Mouse (Mus musculus): ENCODE measurements around the gene Ccr1l1.

The Ccr1l1 gene

DNA sequence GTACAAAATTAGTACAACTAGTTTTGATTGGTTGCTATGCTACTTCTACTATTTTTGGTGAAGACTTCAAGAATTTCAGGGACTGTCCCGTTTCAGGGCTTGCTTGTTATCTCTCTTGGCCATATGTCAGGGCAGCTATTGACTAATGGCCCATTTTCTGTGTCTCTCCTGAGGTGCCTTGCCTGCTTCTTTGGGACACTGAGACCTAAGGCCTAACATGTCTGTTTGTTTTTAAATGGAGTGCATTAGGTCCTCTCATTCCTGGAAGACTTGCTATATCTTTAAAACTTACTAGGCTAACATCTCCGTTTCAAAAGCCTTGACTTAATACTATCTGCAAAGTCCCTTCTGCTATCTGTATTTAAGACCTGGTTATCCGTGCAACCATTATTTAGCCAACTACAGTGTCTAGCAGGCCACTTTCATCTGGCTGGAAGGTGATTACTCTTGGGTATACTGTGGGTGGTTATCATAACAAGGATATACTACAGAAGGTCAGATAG is 20.2 kb downstream of the Ccr1l1 start:
- no peak for DNase-seq

DNA sequence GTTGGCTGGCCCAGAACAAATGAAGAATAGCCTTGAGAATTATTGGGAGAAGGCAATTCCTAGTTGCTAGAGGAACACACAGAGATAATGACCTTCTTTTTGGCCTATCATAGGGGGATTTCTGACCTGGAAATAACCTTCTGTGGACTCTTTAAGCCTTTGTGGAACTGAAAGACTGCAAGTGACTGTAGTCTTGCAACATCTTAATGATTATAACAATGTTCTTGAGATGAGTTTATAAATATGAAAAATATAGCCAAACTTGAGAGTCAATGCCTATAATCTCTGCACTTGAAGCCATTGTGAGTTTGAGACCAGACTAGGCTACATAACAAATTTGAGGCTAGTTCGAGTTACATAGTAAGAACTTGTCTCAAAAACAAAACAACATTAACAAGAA is 21.3 kb downstream of the Ccr1l1 start:
- DNase-seq: no peak

DNA sequence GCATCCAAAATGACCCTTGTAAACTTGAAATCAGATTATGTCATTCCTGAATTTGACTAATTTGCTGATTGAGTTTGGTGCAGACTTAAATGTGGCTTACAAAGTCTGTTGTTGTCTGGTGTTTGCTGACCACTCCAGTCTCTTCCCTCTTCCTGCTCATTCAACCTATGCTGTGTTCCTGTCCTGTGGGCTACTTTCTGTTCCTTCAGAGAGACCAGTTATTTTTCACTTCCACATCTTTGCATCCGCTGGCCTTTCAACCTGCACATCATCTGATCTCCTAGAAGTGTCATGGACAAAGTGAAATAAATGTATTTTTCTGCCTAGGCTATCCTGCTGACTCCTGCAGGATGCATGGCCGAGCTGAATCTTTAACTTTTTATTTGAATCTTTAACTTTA is 24.7 kb downstream of the Ccr1l1 start:
- no peak for DNase-seq

DNA sequence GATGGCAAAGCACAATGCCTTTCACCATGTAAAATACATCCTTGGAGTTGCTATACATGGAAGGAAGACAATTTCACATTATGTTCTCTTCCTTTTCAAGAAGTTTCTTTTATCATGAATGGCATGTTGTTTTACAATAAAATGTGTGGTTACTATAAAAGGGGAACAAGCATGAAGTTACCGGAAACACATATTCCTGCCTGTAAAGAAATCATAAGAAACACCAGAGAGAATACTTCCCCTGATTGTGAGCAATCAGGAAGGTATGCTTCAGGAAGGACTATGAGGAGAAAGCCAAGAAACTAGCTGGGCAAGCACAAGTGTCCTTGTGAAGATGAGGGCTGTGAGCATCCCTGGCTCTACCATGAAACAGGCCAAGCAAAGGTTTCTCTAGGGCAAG is 27.0 kb downstream of the Ccr1l1 start:
- no peak for DNase-seq

DNA sequence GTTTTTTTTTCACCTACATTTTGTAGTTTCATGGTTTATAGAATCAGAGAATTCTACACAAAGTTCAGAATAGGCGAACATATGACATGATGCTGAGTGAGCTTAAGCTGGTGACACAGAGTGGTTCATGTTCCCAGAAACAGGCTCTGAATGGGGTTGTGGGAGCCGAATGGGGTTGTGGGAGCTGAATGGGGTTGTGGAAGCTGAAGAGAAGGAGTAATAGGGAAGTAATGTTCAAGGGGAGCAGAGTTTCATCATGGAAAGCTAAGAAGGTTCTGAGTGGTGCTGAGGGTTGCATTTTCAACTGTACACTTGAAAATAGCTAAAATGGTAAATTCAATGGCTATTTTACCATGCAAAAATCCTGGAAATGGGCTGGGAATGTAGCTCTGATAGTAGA is 28.8 kb downstream of the Ccr1l1 start:
- DNase-seq: no peak

DNA sequence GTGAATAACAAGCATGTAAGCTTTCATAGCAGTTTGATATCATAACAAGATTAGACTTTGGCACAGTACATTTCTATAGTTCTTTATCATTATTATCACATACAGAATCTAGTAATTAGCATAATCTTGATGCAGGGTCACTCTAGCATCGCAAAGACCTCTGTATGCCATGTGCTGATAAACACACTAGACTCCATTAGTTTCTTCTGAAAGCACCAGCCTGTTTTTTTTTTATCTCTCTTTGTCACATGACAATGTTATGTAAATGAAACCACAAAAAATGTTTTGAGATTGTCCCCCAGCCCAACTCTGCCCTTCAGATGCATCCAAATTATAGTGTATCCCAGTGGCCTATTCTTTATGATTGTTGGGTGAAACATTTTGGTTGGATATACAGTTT is 30.4 kb downstream of the Ccr1l1 start:
- DNase-seq: no peak

DNA sequence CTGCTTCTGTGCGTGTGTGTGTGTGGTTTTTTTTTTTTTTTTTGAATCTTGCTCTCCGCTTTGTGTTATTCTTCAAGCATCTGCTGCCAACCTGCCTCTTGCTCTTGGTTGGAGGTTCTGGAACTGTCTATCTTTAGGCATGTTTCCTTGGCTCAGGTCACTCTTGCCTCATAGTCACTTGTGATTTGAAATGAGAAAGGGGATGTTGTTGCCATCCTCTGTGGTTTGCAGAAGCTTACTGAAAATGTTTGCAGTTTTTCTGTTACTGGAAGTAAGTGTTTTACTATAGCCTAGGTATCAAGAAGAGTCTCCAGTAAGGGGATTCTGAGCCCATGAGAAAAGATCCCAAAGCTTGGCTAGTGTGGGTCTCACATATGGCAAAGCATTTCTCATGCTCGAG is 36.2 kb downstream of the Ccr1l1 start:
- no peak for DNase-seq

DNA sequence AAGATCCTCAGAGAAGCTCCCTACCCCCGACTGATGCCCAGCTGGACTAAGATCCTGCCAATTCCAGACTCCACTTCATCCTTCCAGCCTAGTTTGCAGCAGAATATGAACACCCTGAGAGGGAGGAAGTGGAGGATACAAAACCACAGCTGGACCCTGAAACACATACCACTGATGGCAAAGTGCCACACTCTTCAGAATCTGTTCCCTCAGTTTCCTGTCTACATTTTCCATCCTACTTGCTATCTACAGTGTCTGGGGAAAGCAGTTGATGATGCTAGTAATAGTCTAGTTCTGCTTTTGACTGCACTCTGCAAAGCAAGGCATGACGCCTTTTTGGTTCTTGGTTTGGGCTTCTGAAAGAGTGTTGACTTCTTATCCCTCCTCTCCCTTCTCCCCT is 36.9 kb downstream of the Ccr1l1 start:
- no peak for DNase-seq

DNA sequence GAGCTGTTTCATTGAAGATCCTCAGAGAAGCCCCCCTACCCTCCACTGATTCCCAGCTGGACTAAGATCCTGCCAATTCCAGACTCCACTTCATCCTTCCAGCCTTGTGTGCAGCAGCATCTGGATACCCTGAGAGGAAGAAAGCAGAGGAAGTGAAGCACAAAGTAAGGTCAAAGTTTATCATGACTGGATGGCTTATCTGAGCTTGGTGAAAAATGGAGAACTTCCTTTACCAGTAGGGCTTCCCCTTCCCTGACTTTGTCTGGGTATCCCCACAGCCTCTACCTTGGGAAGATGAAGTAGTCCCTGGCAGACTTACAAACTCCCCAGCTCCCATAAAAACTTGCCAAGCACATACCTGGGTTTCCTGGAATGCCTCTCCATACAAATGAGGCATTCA is 37.6 kb downstream of the Ccr1l1 start:
- no peak for DNase-seq

DNA sequence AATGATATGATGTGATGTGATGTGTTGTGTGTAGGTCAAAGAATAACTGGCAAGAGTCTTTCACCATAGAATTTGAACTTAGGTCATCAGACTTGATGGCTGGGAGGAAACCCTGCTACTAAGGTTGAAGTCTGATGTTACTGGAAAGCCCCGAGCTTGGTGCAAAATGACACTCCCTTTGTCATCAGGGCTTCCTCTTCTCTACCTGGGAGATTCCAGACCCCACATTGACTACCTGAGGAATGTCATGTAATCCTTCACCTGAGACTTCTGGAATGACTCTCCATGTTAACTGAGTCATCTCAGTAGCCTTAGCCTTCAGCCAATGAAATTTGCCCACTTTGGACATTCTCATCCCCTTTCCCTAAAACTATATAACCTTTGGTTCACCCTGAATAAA is 38.0 kb downstream of the Ccr1l1 start:
- no peak for DNase-seq

DNA sequence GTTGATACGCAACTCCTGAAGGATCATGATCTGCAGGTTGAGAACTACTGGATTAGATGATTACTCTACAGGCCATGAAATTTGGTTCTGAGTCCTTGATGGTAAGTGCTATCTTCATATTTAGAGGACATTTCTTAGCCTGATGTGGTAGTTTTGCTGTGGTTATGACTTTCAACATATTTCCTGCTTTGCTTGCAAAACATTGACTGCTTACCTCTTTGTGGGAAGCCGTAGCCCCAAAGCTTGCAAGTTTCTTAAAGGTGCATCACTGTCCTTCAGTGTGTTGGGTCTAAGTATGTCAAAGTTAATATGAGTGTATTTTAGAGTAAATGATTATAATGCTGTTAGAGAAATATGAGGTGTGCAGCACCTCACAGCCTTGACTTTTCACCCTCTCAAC is 40.2 kb downstream of the Ccr1l1 start:
- no peak for DNase-seq

DNA sequence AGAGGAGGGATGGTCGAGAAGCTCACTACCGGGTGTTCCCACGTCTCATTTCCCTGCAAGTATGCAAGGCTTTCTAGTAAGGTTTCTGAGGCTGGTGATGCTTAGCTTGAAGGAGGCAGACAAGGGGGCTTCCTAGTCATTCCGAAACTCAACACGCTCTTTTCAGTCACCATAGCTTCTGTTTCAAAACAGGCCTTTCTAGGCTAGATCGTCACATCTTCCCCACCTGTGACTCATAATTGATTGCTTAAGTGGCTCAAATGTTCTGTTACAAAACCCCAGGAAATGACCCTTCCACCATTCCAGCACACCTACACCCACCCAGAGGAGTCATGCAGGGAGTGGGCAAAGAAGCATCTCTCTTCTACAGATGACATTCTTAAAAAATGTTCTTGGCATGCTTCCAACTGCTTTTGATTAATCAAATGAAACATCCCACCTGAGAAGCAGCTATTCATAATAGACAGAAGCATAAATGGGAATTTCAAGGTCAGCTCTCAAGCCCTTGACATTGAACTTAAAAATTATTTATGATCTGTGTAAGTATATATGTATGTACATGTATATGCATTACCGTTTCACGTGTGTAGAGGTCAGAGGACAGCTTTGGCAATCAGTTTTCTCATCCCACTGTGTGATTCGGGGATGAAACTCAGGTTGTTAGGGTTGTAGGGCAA is 41.5 kb downstream of the Ccr1l1 start:
- DNase-seq: no peak

DNA sequence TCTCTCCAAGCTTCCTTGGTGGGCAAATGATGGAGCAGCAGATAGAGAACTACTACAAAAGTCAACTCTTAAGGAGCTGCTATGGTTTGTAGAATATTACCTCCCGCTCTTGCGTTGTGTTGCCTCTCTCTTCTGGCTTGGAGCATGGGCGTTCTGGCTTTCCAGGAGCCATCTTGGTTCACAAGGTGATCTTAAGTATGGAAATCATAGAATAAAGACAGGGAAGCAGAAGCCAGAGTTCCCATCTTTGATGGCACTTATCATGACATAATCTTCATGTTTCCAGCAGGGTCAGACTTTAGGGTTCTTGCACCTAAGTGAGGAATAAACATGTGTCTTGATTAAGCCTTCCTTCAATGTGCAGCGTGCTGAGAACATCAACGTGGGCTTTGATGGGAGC is 42.4 kb downstream of the Ccr1l1 start:
- DNase-seq: no peak

DNA sequence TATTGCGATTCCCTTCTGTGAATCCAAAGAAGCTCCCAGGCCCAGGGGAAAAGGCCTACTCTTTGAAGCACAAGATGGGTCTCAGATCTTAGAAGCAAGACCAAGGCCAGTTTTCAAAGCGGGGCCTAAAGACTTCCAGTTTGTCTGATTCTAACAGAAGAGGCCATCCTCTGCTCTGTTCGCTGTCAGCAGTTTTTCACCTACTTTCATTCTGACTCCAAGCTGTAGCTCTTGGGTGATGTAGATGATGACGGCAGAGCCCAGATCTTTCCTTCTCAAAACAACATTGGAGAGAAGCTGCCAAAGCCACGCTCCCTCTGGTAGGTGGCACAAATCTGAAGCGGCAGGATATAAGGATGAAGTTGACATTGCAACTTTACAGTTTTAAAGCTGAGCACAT is 42.9 kb downstream of the Ccr1l1 start:
- no peak for DNase-seq

DNA sequence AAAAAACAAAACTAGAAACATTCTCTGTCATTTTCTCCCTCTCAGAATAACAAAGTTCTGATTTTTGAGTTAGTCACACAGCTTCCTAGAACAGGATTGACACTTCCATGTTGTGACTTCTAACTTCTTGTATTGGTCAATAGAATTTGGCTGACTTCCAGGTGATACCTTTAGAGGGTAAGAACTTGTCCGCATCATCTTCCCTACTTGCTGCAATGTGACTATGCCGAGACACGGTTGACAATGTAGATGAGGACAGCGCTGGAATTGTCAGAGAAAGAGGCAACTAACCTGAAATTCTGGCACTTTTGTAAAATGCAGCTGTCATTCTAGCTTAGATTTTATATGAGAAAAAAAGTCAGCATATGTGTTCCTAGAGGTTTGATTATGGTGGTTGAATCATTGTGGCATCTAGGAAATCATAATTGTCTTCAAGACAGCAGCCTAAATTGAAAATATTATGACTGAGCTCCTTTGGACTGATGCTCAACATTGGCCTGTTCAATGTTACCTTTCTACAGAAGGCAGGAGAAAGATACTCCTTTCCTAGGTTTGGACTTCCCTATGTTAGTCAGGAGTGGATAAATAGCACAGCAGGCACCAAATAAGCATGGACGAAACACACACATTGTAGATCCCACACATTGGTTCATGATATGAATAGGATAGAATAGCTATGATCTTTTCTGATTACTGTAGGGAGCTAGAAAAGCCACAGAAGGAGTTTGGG is 44.3 kb downstream of the Ccr1l1 start:
- DNase-seq: no peak

DNA sequence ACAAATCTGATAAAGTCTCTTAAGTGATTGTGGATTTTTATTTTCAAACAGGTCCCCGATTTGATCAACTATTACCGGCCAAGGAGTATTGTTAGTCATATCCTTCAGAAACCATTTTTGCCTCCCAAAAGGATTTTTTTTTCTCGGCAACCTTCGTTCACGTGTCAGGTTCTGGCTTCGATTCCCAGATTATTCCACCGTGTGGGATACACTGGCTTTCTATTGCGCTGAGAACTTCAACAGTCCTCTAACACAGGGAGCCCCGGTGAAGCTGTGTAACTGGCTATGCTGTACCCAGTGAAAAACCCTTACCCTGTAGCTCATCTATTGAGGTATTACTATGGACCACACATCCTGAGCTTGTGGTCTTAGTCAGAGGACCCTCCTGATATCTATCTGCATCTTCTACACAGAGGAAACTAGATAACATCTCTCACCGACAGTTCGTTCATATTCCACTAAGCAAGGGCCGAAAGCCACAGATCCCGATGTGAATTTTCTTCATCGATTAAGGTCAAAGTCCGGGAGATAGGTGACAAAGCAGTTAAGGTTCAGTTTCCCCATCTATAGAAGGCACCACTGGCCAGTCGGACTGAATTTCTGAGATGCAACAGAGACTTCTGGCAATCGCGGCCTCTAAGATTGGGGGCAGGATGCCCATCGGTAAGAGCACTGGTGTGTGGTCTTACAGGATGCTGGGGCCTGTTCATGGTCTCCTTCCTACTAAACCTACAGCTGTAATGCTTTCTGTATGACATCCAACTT is 45.1 kb downstream of the Ccr1l1 start:
- DNase-seq: no peak

DNA sequence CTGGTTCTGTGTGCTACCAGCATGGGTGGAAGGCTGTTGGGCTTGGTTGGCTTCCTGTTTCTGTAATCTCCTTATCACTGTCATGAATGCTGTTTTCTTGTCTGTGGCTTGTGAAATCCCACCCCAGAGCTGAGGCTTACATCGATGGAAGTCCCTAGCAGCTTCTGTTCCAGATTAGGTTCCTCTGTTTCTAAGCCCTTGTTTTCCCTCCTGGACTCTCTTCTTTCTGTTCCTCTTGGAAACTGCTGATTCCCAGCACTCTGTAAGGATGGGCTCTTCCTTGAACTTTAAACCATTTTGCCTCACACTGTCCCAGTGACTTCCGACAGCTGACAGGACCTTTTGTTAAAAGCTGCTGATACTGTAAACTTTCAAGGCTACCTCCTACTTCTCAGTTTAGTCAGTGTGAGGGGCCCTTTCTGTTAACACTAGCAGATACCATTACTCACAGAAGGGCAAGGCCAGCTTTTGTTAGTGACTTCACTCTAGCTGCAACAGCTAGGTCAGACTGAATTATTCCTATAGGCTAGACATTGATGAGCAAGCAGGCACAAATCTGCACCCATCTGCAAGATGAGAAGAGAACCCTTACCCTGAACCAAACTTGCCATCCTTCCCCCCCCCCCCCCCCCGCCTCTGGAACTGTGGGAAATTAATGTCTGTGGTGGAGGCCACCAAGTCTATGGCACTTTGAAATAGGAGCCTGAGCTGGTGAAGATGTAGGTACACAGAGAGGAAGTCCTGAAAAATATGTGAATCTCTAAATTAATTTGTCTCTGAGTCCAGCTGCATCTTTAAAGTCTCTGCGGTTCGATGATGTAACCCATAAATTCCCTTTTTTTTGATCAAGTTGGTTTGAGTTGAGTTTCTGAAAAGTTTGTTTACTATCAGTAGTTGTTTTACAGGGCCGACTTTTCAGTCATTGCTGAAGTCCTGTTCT is 46.2 kb downstream of the Ccr1l1 start:
- DNase-seq: no peak

DNA sequence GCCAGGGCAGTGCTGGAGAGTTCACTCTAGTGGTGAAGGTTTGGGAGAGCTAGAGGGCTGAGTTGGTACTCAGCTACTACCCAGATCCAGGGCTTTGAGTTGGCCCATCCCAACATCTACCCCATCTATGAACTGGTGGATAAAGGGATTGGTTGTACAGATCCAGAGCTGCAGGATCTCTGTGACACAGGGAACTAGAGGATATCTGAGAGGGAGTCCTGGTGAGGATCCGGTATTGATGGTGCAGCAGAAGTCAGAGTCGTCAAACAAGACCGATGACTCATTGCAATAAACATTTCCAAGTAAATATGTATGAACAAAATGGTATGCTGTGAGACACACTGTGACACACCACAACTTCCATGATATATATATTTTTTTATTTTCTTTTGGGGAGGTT is 47.3 kb downstream of the Ccr1l1 start:
- no peak for DNase-seq

DNA sequence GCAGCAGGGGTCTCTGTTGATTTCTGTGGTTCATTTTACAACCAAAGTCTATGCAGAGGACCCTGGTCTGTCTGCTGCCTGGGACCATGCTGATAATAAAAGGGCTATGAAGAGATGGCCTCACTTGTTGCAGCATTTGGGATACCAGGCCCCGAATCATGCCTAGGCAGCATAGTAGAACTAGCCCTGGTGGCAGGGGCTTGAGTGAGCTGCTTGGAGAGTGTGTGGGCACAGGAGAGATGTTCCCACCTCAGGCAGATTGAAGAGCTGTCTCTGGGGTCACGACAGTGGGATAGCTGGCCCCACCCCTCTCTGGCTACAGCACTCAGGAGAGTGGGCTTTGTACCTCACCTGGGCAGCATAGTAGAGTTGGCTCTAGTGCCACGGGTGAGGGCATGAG is 47.7 kb downstream of the Ccr1l1 start:
- DNase-seq: no peak

DNA sequence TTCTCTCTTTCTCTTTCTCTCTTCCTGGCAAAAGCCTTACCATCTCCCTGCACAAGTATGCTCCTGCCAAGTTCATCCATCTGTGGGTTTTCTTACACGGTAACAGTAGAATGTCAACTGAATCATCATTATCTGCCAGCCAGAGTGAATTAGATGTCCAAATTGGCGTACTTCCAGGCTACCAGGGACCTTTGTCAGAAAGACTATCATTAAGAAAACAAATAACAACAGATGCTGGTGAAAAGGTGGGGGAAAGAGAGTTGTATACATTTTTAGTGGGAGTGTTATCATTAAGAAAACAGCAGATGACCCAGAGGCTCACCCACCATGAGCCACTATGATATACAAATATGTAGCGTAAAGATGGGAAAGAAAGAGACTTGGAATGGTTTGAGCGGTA is 48.3 kb downstream of the Ccr1l1 start:
- DNase-seq: no peak

DNA sequence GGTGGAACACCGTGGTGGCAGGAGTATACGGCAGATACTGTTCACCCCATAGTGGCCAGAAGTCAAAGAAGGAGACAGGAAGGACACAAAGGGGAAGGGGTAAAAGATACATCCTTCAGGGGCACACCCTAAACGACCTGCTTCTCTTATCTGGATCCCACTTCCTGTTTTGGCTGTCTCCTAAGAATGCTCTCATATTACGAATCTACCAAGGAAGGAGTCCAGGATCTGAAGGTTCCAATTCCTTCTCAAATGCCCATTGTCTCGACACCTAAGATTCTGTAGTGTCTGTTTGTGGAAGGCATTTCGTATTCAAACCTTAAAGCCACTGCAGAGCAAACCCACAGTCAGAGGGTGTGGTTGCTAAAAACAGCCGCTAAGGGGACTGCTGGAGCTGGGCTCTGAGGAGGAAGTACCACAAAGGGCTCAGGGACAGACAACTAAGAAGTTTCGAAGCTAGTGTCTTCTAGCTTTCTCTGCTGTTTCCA is 49.4 kb downstream of the Ccr1l1 start:
- peak; percentile 37 to 68 for DNase-seq

DNA sequence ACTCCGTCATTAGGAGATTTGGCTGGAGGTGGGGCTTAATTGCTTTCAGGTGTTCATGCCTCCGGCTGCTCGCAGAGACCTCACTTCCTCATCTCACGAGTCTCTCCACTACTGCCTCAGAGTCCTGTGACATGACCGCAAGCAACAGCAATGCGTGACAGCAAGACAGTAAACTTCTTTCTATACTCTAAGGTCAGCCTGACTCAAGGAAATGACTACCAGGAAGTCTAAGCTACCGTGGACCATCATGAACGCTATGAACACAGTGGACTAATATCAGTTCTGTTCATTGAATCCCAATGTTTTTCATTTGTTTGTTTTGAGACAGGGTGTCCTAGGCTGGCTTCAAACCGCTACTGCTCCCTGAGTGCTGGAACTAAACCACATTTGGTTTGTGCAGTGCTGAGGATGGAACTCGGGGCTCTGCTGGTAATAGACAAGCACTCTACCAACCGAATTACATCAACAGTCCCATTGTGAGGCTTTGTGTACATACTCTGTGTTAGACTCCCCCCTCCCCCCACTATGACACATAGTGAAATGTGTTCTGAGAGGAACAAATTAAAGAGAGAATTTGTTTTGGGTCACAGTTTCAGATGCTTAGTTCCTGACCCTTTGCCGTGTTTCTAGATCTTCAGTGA is 50.0 kb downstream of the Ccr1l1 start:
- DNase-seq: peak; percentile 43 to 67

Data from thymus, adult 18-20 months (tissue).